Mouse (Mus musculus) stomach, postnatal 0 days (tissue): ENCODE measurements at regions not wholly inside any gene's neighbourhood (a gene's known extent, or its start where the extent isn't known, plus 50 kb on each side); places are given as distances from the start of the nearest gene placed in this dataset.
"Not testable (repeated sequence)": the region's sequence is repeated elsewhere in the genome, so short reads cannot be mapped to it uniquely, and the experiment has no call there.

Experiments used
- ATAC-seq: fragments of 200-750 bp; cut with Nextera tagmentation; 2 replicates; pipeline ENCODE4 v1.8.0; 2017; ENCODE audit not compliant: low FRiP score, low TSS enrichment
- DNase-seq: peaks from one replicate; pipeline ENCODE4 v3.0.0-alpha.2; 2016; ENCODE audit warnings: low spot score
- H3K27ac ChIP-seq: fragments of 300-500 bp; sonication (generic); replicated peaks from 2 replicates; pipeline ENCODE4 v1.5.1; 2014; ENCODE audit warnings: mild to moderate bottlenecking, control low read depth
- H3K27me3 ChIP-seq: fragments of 300-500 bp; sonication (generic); 2 replicates; pipeline ENCODE4 v1.6.1; 2014; ENCODE audit warnings: low read length; ENCODE audit not compliant: control insufficient read depth, insufficient read depth
- H3K36me3 ChIP-seq: fragments of 300-500 bp; sonication (generic); 2 replicates; pipeline ENCODE4 v1.6.1; 2014; ENCODE audit warnings: low read length, mixed read lengths; ENCODE audit not compliant: control insufficient read depth, insufficient read depth
- H3K4me1 ChIP-seq: fragments of 300-500 bp; sonication (generic); replicated peaks from 2 replicates; pipeline ENCODE4 v1.6.1; 2014; ENCODE audit warnings: antibody characterized with exemption; ENCODE audit not compliant: control insufficient read depth, insufficient read depth
- H3K4me2 ChIP-seq: fragments of 300-500 bp; sonication (generic); replicated peaks from 2 replicates; pipeline ENCODE4 v1.6.1; 2014; ENCODE audit warnings: low read depth, mild to moderate bottlenecking, control low read depth, moderate library complexity
- H3K4me3 ChIP-seq: fragments of 300-500 bp; sonication (generic); 2 replicates; pipeline ENCODE4 v1.5.1; 2014; ENCODE audit warnings: low read depth, low read length, control low read depth
- H3K9ac ChIP-seq: fragments of 300-500 bp; sonication (generic); 2 replicates; pipeline ENCODE4 v1.6.1; 2014; ENCODE audit warnings: mild to moderate bottlenecking, low read length, control low read depth, mixed read lengths
- H3K9me3 ChIP-seq: fragments of 300-500 bp; sonication (generic); 2 replicates; pipeline ENCODE4 v1.6.1; 2016; ENCODE audit warnings: low read length; ENCODE audit not compliant: control insufficient read depth
- CTCF ChIP-seq: IDR thresholded peaks from 2 replicates; pipeline ENCODE4 v1.5.1; 2016; ENCODE audit warnings: antibody characterized with exemption, low read depth, mild to moderate bottlenecking, moderate library complexity
- EP300 ChIP-seq: optimal IDR thresholded peaks from 2 replicates; pipeline ENCODE3; 2016; ENCODE audit warnings: antibody characterized with exemption
- WGBS: fragments of 180-500 bp; shearing (Covaris S2); extraction: QIAGEN DNeasy Blood & Tissue Kit; methylation state at CpG from one replicate; pipeline ENCODE4 v1.1.7; 2014; 5-methylcytosine and 5-hydroxymethylcytosine counted together

DNA sequence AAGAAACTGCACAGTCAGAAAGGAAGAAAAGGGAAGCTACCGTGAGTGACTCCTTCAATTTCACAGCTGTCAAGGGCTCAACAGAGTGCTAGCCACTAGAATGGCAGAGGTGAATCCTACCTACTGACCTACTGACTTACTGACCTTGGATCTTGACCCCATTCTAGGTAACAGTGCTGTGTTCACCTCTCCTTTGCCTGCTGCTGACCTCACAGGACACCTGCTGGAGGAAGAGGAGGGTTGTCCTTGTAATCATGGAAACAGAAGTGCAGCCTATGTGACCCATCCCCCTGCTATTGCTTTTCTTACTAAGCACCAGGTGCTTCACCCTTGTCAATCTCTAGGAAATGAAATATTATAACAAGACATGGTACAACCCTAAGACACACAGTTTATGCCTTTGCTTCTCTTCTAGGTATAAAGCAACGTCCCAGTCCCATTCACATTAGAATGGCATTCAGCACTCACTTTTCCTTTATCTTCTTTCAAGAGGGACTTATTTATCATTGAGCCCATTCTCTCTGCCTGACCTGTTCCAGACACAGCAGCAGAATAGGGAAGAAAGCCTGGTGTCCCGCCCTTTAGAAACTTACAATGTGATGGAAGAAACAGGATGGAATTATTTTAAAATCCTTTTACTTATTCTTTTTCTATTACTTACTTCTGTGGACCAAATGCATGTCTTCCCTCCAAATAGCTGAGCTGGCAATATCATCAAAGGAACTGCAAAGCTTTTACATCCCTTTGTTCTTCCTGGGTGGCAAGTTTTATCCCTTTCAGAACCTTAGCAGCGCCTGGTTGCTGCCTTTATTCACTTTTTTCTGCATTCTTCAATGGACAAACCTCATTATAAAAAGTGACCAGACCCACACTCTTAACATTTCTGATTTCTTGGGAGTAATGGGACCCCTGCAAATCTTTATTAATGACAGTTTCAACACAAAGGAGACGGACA lies 176.5 kb downstream of the Alg10b start:
- Histone ChIP-seq H3K4me2 (no peak overlapping the region), H3K36me3 (no peaks in the 10 kb centered on the region), H3K4me1 (no peaks in the 10 kb centered on the region), H3K4me3 (no peak overlapping the region), H3K27ac (no peak overlapping the region), H3K9me3 (no peaks in the 10 kb centered on the region), H3K9ac (no peak overlapping the region), H3K27me3 (no peaks in the 10 kb centered on the region)
- no peak for TF ChIP-seq EP300
- no peak for TF ChIP-seq CTCF
- WGBS: 56% methylated on average over 5 of the region's 5 CpGs
- DNase-seq (no peak), ATAC-seq (no peak)

DNA sequence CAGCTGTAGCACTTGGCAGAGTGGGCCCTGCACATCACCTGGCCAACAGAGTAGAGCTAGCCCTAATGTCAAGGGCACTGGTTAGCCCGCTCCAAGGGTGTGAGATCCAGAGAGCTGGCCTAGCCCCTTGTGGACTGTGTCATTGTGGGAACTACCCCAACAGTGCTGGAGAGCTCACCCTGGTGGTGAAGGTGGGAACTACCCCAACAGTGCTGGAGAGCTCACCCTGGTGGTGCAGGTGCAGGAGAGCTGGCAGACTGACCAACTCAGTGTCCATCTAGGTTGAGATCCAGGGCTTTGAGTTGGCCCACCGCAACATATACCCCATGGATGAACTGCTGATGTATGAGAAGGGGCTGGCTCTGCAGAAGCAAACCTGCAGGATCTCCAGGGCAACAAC lies 196.7 kb downstream of the Alg10b start:
- no peaks in the 10 kb centered on the region for H3K27me3 ChIP-seq
- no peaks in the 10 kb centered on the region for H3K9me3 ChIP-seq
- TF ChIP-seq EP300: no peak
- peak; percentile 59 for TF ChIP-seq CTCF
- no peak overlapping the region for H3K4me2 ChIP-seq
- 94% methylated on average over 2 of the region's 2 CpGs for WGBS
- ATAC-seq (0 out of 2 replicates have a peak, but pooled peaks have one; percentile 35), DNase-seq (no peak)
- no peaks in the 10 kb centered on the region for H3K4me1 ChIP-seq
- no peak overlapping the region for H3K9ac ChIP-seq
- no peak overlapping the region for H3K4me3 ChIP-seq
- H3K27ac ChIP-seq: no peak overlapping the region
- no peaks in the 10 kb centered on the region for H3K36me3 ChIP-seq

DNA sequence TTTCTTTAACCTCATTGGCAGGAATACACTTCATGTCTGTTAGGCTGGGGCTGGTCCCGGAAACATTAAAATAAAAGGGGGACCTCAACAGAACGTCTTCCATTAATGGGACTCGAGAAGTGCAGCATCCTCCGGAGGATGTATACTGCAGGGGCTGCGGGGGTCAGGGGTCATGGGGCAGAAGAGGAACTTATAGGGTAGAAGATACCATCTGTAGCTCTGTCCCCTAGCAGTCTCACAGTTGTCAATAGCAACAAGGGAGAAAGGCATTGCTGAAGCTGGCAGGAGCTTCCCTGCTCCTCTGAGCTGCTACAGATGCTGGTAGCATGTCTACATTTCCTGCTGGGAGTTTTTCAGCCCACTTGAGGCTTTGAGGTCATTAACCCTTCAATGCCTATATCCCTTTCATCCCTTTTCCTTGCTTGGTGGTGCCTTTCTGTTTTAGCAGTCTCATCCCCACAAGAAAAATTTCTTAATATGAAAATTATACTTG lies 198.1 kb downstream of the Alg10b start:
- Histone ChIP-seq H3K4me3 (no peak overlapping the region), H3K9ac (no peak overlapping the region), H3K27ac (no peak overlapping the region), H3K4me1 (no peaks in the 10 kb centered on the region), H3K27me3 (no peaks in the 10 kb centered on the region), H3K36me3 (no peaks in the 10 kb centered on the region), H3K4me2 (no peak overlapping the region), H3K9me3 (no peaks in the 10 kb centered on the region)
- WGBS: 41% methylated on average over 5 of the region's 5 CpGs
- TF ChIP-seq CTCF (no peak), EP300 (no peak)
- ATAC-seq: no peak
- DNase-seq: no peak

DNA sequence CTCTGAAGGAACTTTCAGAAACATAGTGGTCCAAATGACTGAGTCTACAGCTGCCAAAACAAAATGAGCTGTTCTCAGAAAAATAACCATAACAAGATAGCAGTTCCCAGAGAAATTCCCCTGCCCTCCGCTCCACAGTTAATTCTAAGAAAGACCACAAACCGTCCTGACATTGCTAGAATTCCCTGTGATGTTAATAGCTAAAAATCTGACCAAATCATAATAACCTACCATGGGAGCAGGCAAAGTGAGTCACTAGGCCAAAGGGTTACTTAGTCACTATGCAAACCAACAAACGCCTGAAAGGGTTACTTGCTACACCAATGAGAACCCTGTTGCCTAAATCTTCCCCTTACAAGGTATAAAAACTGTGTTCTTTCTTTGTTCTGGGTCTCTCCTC lies 206.9 kb downstream of the Alg10b start:
- H3K36me3 ChIP-seq, H3K4me3 ChIP-seq, H3K4me1 ChIP-seq, H3K9ac ChIP-seq, H3K27ac ChIP-seq, H3K4me2 ChIP-seq, H3K9me3 ChIP-seq, ATAC-seq, H3K27me3 ChIP-seq, DNase-seq: not testable (repeated sequence)
- 84% methylated on average over 3 of the region's 3 CpGs for WGBS

DNA sequence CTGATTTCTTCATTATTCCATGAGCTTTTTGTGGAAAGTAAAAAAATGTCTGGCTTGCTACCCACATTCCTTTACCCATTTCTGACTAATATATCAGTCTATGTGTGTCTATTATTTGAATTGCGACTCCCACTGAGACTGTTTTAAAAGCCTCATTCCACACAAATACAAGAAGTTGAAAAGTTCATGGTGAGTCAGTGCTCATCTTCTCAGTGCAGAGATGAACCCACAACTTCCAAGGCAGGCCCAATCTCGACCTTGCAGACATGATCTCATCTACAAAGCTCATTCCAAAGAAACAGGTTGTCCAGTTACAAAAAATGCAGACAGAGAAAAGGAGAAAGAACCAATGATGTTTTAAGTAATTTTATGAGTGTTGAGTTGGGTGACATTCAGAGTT lies 208.0 kb downstream of the Alg10b start:
- no peak for ATAC-seq
- 58% methylated on average over 2 of the region's 2 CpGs for WGBS
- Histone ChIP-seq H3K9ac (no peak overlapping the region), H3K27me3 (no peaks in the 10 kb centered on the region), H3K36me3 (no peaks in the 10 kb centered on the region), H3K4me3 (no peak overlapping the region), H3K4me1 (no peaks in the 10 kb centered on the region), H3K4me2 (no peak overlapping the region), H3K27ac (no peak overlapping the region), H3K9me3 (no peaks in the 10 kb centered on the region)
- TF ChIP-seq EP300: no peak
- no peak for TF ChIP-seq CTCF
- DNase-seq: no peak

DNA sequence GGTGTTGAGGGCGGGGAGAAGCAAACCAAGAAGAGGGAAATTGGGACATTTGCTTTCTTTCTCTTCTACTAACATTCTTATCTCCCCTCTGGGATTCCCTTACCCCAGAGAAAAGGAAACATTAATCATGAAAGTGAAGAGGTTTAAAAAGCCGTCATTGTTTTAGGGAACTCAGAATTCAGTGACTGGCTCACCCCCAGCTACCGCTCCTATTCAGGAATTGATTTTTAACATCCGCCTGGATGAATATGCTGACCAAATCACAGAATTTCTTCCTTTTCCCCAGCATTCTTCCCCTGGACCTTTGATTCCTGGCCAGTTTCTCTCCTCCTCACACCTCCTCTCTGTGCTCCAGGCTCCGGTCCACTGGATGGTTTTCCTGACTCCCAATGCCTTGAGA lies 211.2 kb downstream of the Alg10b start:
- no peak overlapping the region for H3K27ac ChIP-seq

More for the DNA sequence above, 211.2 kb downstream of the Alg10b start:
- ATAC-seq (no peak), DNase-seq (no peak)
- H3K4me2 ChIP-seq: no peak overlapping the region
- no peaks in the 10 kb centered on the region for H3K9me3 ChIP-seq
- no peaks in the 10 kb centered on the region for H3K4me1 ChIP-seq
- TF ChIP-seq CTCF: no peak
- no peak for TF ChIP-seq EP300
- H3K27me3 ChIP-seq: no peaks in the 10 kb centered on the region
- 24% methylated on average over 5 of the region's 5 CpGs for WGBS
- no peak overlapping the region for H3K9ac ChIP-seq
- no peak overlapping the region for H3K4me3 ChIP-seq
- H3K36me3 ChIP-seq: no peaks in the 10 kb centered on the region
